Mouse (Mus musculus): ENCODE results near the gene Dzank1.

DNA sequence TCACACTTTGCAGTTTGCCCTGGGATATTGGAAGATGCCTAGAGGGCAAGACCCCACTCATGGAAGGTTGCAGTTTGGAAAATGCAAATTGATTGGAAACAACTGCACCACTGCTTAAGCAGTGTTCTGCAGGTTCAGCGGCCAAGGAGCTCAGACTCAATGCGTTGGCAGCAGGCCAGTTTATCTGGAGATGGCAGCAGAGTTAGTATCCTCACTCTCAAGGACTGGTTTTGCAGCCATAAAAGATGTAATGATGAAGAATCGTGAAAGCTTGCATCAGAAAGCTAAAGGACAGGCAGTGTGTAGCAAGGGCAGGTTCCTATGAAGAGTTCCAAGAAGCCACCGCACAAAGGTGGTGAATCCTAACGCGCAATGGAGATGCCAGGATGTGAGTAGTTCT is 25.1 kb downstream of the Dzank1 start:
- TF ChIP-seq CTCF (IDR thresholded peaks at IDR 0.05; ENCODE audit: borderline replicate concordance, control insufficient read depth, extremely low read depth, insufficient read depth, low read length, poor library complexity) = no peak
- no peak for TF ChIP-seq POLR2A (IDR thresholded peaks at IDR 0.05; ENCODE audit: control insufficient read depth, extremely low read depth, insufficient read depth, low read length, poor library complexity)
